Mouse (Mus musculus): ENCODE measurements at regions not wholly inside any gene's neighbourhood (a gene's known extent, or its start where the extent isn't known, plus 50 kb on each side); places are given as distances from the start of the nearest gene placed in this dataset.

- in situ Hi-C loops (cut with MboI, MseI): loop anchor here (5.0 kb wide), 1 partner anchor 35 kb away; no protein-coding TSS in a partner anchor
These were observed 62.9 kb upstream of the Sfmbt2 start for GRCm38 (mm10) chr2:10307376-10307775.

DNA sequence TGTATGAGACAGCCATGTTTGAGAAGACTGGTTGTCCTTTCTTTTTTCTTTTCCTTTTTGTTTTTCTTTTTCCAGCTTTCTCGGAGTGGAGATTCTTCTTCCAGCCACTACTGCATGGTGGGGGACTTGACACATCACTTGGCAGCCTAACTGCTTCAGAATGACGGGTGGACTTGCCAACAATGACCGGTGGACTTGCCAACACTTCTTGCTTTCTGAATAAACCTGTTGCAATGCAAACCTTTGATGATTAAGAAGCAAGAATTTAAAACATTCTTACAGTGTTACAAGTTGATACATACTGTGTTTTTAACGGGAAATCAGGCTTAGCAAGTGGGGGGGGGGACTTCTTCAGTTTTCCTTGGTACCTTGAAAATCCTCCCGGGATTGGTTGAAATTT, 60.7 kb upstream of the Sfmbt2 start:
- in situ Hi-C loops (cut with MboI, MseI): loop anchor here (5.0 kb wide), 1 partner anchor 33 kb away; no protein-coding TSS in a partner anchor

- in situ Hi-C loops (cut with MboI, MseI): no loop called here
These were observed 58.6 kb upstream of the Sfmbt2 start for GRCm38 (mm10) chr2:10311719-10312118.

DNA sequence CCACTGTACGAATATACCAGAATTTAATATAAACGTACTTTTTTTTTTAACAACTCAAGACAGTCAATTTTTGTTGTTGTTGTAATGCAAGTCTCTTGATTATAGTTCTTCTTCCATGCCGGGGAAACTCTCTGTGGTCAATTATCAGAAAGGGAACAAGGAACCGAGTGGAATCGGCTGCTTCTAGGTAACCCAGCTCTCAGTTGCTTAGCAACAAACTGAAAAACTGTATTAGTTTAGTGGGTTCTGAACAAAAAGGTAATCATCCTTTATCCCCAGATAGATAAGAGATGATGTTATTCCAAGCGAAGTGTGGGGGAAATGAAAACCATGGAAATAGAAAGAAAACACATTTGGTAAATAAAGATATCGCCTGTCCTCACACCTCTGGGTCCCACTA, 57.9 kb upstream of the Sfmbt2 start:
- in situ Hi-C loops (cut with MboI, MseI): no loop called here

- in situ Hi-C loops (cut with MboI, MseI): no loop called here
These were observed 55.8 kb upstream of the Sfmbt2 start for GRCm38 (mm10) chr2:10314251-10315243.

GRCm38 (mm10) chr2:10316347-10316746, 54.0 kb upstream of the Sfmbt2 start:
- in situ Hi-C loops (cut with MboI, MseI): no loop called here

DNA sequence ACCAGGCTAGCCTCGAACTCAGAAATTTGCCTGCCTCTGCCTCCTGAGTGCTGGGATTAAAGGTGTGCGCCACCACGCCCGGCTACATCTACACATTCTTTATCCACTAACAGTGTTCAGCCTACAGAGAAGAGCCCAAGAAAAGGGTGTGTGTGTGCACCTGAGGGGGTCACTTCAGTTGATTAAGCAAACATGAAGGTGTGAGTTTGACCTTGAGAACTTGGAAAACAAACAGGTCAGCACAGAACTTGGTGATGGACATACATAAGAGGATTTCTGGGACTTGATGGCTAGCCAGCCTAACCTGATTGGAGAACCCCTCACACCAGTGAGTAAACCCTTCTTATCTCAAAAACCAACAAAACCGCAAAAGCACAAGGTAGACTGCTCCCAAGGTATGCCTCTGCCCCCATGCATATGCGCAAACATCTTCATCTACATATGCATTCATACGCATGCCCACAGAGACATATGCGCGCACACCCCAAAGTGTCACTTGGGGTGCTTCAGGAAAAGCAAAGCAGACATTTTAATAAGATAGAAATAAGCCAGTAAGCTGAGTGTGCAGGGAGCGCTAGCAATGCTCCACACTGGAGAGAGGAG, 52.0 kb upstream of the Sfmbt2 start:
- in situ Hi-C loops (cut with MboI, MseI): no loop called here

Data from T-helper 2 cell (primary cell).